Mouse (Mus musculus): ENCODE measurements at regions not wholly inside any gene's neighbourhood (a gene's known extent, or its start where the extent isn't known, plus 50 kb on each side); places are given as distances from the start of the nearest gene placed in this dataset.

DNA sequence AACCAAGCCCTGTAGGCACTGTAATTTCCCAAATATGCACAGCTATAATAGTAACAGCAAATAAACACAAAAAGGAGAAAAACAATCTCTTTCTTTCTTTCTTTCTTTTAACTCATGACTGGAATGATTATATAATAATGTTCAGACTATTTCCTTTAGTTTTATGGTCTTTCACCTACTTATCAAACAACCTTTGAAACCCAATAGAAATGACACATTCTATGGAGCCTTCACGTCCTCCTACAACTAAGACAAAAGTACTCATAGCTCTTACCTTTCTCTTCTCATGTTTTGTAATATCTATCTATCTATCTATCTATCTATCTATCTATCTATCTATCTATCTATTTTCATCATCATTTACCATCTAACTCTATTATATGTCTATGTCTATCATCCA, 739.5 kb downstream of the 4930447A16Rik start:
- H3K4me2 ChIP-seq (ENCODE audit: low read length) = no peak overlapping the region
- peaks cover 9% of the 10 kb centered on the region for H3K4me1 ChIP-seq (ENCODE audit: control insufficient read depth, insufficient read depth, low read length)
- no peak overlapping the region for H3K9ac ChIP-seq (ENCODE audit: low read depth, low read length)
- no peak for ATAC-seq
- no peaks in the 10 kb centered on the region for H3K27me3 ChIP-seq (ENCODE audit: control insufficient read depth, insufficient read depth, low read depth, low read length)
- H3K27ac ChIP-seq (ENCODE audit: low read length) = no peak overlapping the region
- WGBS = 91% methylated on average over 1 of the region's 1 CpGs
- no peaks in the 10 kb centered on the region for H3K9me3 ChIP-seq (replicated peaks; ENCODE audit: control insufficient read depth, low read length, poor library complexity, severe bottlenecking)
- no peak overlapping the region for H3K4me3 ChIP-seq (ENCODE audit: low read depth, low read length)
- H3K36me3 ChIP-seq (ENCODE audit: control insufficient read depth, insufficient read depth, low read length) = no peaks in the 10 kb centered on the region

DNA sequence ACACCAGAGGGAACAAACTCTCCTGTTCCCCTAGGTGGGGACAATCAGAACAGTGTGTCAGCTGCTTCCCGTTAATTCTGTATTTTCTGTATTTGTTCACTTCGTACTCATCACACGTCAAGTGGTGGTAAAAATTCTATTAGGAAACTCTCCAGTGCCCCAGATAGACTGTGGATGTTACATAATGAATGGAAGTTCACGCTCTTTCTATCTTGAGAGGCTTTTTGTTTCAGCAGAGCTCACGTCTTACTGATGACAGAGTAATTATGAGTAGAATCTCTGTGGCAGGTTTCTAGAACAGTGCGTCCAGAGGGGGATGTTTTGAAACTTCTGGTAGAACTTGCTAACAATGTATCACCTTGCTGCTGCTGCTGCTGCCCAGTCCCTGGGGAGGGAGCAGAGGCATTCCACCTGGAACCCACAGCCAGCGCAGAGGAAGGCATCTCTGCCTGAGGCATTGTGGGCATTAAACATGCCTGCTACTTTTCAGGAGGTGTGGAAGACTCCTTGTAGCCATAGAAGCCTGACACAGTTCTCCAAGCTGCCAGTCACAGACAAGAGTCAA, 740.6 kb downstream of the 4930447A16Rik start:
- no peaks in the 10 kb centered on the region for H3K27me3 ChIP-seq (ENCODE audit: control insufficient read depth, insufficient read depth, low read depth, low read length)
- no peaks in the 10 kb centered on the region for H3K36me3 ChIP-seq (ENCODE audit: control insufficient read depth, insufficient read depth, low read length)
- H3K27ac ChIP-seq (ENCODE audit: low read length) = no peak overlapping the region
- no peak overlapping the region for H3K4me2 ChIP-seq (ENCODE audit: low read length)
- H3K4me1 ChIP-seq (ENCODE audit: control insufficient read depth, insufficient read depth, low read length) = peaks cover 9% of the 10 kb centered on the region
- H3K4me3 ChIP-seq (ENCODE audit: low read depth, low read length) = no peak overlapping the region
- no peaks in the 10 kb centered on the region for H3K9me3 ChIP-seq (replicated peaks; ENCODE audit: control insufficient read depth, low read length, poor library complexity, severe bottlenecking)
- no peak overlapping the region for H3K9ac ChIP-seq (ENCODE audit: low read depth, low read length)
- WGBS = 67% methylated on average over 7 of the region's 7 CpGs
- ATAC-seq = no peak

- no peak overlapping the region for H3K27ac ChIP-seq (ENCODE audit: low read length)
- peaks cover 9% of the 10 kb centered on the region for H3K4me1 ChIP-seq (ENCODE audit: control insufficient read depth, insufficient read depth, low read length)
- no peak for ATAC-seq
- H3K9ac ChIP-seq (ENCODE audit: low read depth, low read length) = no peak overlapping the region
- 95% methylated on average over 5 of the region's 5 CpGs for WGBS
- no peaks in the 10 kb centered on the region for H3K27me3 ChIP-seq (ENCODE audit: control insufficient read depth, insufficient read depth, low read depth, low read length)
- H3K36me3 ChIP-seq (ENCODE audit: control insufficient read depth, insufficient read depth, low read length) = no peaks in the 10 kb centered on the region
- no peaks in the 10 kb centered on the region for H3K9me3 ChIP-seq (replicated peaks; ENCODE audit: control insufficient read depth, low read length, poor library complexity, severe bottlenecking)
- H3K4me3 ChIP-seq (ENCODE audit: low read depth, low read length) = no peak overlapping the region
- H3K4me2 ChIP-seq (ENCODE audit: low read length) = no peak overlapping the region
These were observed 741.1 kb downstream of the 4930447A16Rik start for GRCm38 (mm10) chr15:38166476-38166875.

DNA sequence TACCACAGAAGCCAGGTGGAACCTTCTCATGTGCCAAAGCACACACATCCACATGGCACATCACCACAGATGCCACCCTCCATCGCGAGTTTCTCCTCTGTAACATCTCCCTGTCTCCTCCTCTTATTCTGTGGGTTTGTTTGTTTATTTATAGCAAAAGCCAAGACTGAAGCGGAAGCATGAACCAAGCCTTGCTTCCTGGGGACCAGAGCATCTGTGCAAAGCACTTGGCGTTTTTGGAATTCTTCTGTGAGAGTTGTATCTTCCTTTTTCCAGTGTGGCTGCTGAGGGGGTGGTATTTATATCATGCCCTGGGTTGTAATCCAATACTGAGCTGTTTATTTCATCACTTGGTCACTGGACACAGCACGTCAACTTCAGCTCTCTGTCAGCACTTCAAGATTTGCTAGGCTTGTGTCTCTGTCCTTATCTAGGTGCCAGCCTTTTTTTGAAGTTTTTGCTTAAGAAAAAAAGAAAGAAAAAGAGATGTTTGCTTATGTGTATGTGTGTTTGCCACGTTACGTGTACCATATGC, 742.3 kb downstream of the 4930447A16Rik start:
- no peak overlapping the region for H3K27ac ChIP-seq (ENCODE audit: low read length)
- WGBS = 84% methylated on average over 7 of the region's 7 CpGs
- no peak overlapping the region for H3K4me2 ChIP-seq (ENCODE audit: low read length)
- no peaks in the 10 kb centered on the region for H3K27me3 ChIP-seq (ENCODE audit: control insufficient read depth, insufficient read depth, low read depth, low read length)
- H3K4me3 ChIP-seq (ENCODE audit: low read depth, low read length) = no peak overlapping the region
- peaks cover 9% of the 10 kb centered on the region for H3K4me1 ChIP-seq (ENCODE audit: control insufficient read depth, insufficient read depth, low read length)
- no peaks in the 10 kb centered on the region for H3K36me3 ChIP-seq (ENCODE audit: control insufficient read depth, insufficient read depth, low read length)
- no peak for ATAC-seq
- no peak overlapping the region for H3K9ac ChIP-seq (ENCODE audit: low read depth, low read length)
- H3K9me3 ChIP-seq (replicated peaks; ENCODE audit: control insufficient read depth, low read length, poor library complexity, severe bottlenecking) = no peaks in the 10 kb centered on the region

- Histone ChIP-seq H3K4me1 (ENCODE audit: control insufficient read depth, insufficient read depth, low read length) (no peaks in the 10 kb centered on the region), H3K27me3 (ENCODE audit: control insufficient read depth, insufficient read depth, low read depth, low read length) (no peaks in the 10 kb centered on the region), H3K27ac (ENCODE audit: low read length) (no peak overlapping the region), H3K4me2 (ENCODE audit: low read length) (no peak overlapping the region), H3K36me3 (ENCODE audit: control insufficient read depth, insufficient read depth, low read length) (no peaks in the 10 kb centered on the region), H3K9me3 (replicated peaks; ENCODE audit: control insufficient read depth, low read length, poor library complexity, severe bottlenecking) (no peaks in the 10 kb centered on the region), H3K9ac (ENCODE audit: low read depth, low read length) (no peak overlapping the region), H3K4me3 (ENCODE audit: low read depth, low read length) (no peak overlapping the region)
- 88% methylated on average over 8 of the region's 8 CpGs for WGBS
- ATAC-seq = no peak
These were observed 743.8 kb downstream of the 4930447A16Rik start for GRCm38 (mm10) chr15:38169191-38169590.
